Mouse (Mus musculus) olfactory bulb, adult 2 months (tissue): ENCODE results near the gene Tmem131l.

Source experiments
- CTCF ChIP-seq: fragments of 200-500 bp; IDR thresholded peaks from 2 replicates; pipeline ENCODE4 v1.5.1; 2012; ENCODE audit warnings: low read depth, mild to moderate bottlenecking, low read length, moderate library complexity; ENCODE audit not compliant: insufficient read depth
- POLR2A ChIP-seq: fragments of 200-500 bp; IDR thresholded peaks from 2 replicates; pipeline ENCODE4 v1.6.1; 2012; ENCODE audit warnings: mild to moderate bottlenecking, low read depth, low read length, moderate library complexity; ENCODE audit not compliant: insufficient read depth

GRCm38 (mm10) chr3:83902943-83903342 is 137.0 kb downstream of the Tmem131l start:
- TF ChIP-seq POLR2A (no peak), CTCF (no peak)
